Mouse (Mus musculus) heart, embryonic 16.5 days (tissue): ENCODE results near the gene Tmem129. TPM values are rescaled to one million over a fixed set of nuclear protein-coding genes. Genes with fewer than 3 reads are reported as not detected.

Experiments used
- ATAC-seq: fragments of 200-750 bp; cut with Nextera tagmentation; replicated peaks from 2 replicates; pipeline ENCODE4 v1.8.0; 2017; ENCODE audit warnings: moderate number of reproducible peaks; ENCODE audit not compliant: insufficient read depth, low FRiP score; ENCODE audit errors: extremely low read depth
- H3K27ac ChIP-seq: fragments of 300-500 bp; sonication (generic); 2 replicates; pipeline ENCODE4 v1.5.1; 2014; ENCODE audit warnings: mild to moderate bottlenecking, low read length, control low read depth, moderate library complexity
- H3K27me3 ChIP-seq: fragments of 300-500 bp; sonication (generic); 2 replicates; pipeline ENCODE4 v1.6.1; 2014; ENCODE audit warnings: low read length, mixed read lengths; ENCODE audit not compliant: control insufficient read depth, insufficient read depth
- H3K36me3 ChIP-seq: fragments of 300-500 bp; sonication (generic); 2 replicates; pipeline ENCODE4 v1.6.1; 2014; ENCODE audit not compliant: control insufficient read depth, insufficient read depth
- H3K4me1 ChIP-seq: fragments of 300-500 bp; sonication (generic); 2 replicates; pipeline ENCODE4 v1.6.1; 2014; ENCODE audit warnings: low read length, mixed read lengths; ENCODE audit not compliant: control insufficient read depth, insufficient read depth
- H3K4me2 ChIP-seq: fragments of 300-500 bp; sonication (generic); 2 replicates; pipeline ENCODE4 v1.6.1; 2014; ENCODE audit warnings: low read depth, mild to moderate bottlenecking, control low read depth, low read length
- H3K4me3 ChIP-seq: fragments of 300-500 bp; sonication (generic); 2 replicates; pipeline ENCODE4 v1.5.1; 2014; ENCODE audit warnings: mild to moderate bottlenecking, control low read depth, low read length
- H3K9ac ChIP-seq: fragments of 300-500 bp; sonication (generic); 2 replicates; pipeline ENCODE4 v1.6.1; 2014; ENCODE audit warnings: low read length, control low read depth
- H3K9me3 ChIP-seq: fragments of 300-500 bp; sonication (generic); replicated peaks from 2 replicates; pipeline ENCODE4 v1.6.1; 2016; ENCODE audit warnings: low read length; ENCODE audit not compliant: control insufficient read depth
- WGBS: fragments of 180-500 bp; shearing (Covaris S2); extraction: QIAGEN DNeasy Blood & Tissue Kit; methylation state at CpG from one replicate; pipeline ENCODE4 v1.1.7; 2014; 5-methylcytosine and 5-hydroxymethylcytosine counted together
- polyA plus RNA-seq: library from polyadenylated mRNA; unstranded; fragments of >200 nt; fragmentation: Nextera tagmentation; extraction: Ambion mirVana; gene quantifications from 2 replicates; pipeline ENCODE4 v1.2.1, GENCODE M21; 2015

The Tmem129 gene
- polyA plus RNA-seq, 1 experiment from 2014 or later, result 37.4 TPM

DNA sequence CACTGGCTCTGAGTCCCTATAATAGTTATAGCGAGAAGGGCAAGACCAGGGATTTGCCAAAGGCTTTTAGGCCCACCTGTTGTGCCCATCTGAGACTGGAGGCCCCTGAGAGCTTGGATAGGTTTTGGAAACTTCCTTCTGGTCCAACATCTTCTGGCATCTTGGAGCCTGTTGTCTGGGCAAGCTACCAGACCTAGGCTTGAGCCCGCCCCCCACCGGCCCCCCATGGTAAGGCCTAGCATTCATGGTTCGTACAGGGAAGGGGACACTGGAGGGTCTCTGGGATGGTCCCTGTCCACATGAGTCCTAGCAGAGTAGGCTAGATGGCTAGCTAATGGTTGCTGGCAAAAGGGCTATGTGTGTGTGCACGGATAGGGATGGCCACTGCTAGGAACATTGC is 40.5 kb upstream of the Tmem129 start:
- WGBS, result 94% methylated on average over 5 of the region's 5 CpGs
- no peaks in the 10 kb centered on the region for H3K36me3 ChIP-seq
- H3K4me2 ChIP-seq, result no peak overlapping the region
- ATAC-seq, result no peak
- H3K9me3 ChIP-seq, result no peaks in the 10 kb centered on the region
- no peak overlapping the region for H3K27ac ChIP-seq
- H3K27me3 ChIP-seq, result peaks cover 21% of the 10 kb centered on the region
- peaks cover 16% of the 10 kb centered on the region for H3K4me1 ChIP-seq
- H3K9ac ChIP-seq, result no peak overlapping the region
- no peak overlapping the region for H3K4me3 ChIP-seq

DNA sequence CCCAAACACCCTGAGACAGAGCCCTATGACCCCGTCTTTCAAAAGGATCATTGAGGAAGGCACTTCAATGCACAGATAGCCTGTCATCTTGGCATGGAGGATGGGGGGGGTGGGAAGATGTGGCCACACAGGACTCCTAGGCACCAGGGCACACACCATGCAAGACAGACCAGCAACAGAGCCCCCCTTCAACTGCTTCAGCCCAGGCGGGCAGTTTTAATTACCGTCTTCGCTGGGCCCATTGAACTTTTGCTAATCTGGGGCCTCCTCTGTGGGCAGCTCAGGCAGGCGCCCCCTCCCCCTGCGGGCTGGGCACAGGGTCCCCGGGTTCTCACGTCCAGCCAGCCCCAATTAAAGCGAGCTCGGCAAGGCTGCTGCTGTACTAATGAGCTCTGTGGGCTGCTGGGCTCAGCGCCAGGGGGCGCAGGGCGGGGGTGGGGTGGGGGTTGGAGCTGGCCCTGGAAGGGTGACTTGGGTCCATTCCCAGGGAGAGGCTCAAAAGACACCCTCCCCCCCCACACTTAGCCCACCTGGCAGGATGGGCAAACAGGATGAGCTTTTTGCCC is 39.8 kb upstream of the Tmem129 start:
- Histone ChIP-seq H3K27me3 (peaks cover 21% of the 10 kb centered on the region), H3K4me3 (no peak overlapping the region), H3K4me2 (no peak overlapping the region), H3K4me1 (peaks cover 16% of the 10 kb centered on the region), H3K9me3 (no peaks in the 10 kb centered on the region), H3K9ac (no peak overlapping the region), H3K27ac (no peak overlapping the region), H3K36me3 (no peaks in the 10 kb centered on the region)
- ATAC-seq, result no peak
- 39% methylated on average over 13 of the region's 13 CpGs for WGBS

DNA sequence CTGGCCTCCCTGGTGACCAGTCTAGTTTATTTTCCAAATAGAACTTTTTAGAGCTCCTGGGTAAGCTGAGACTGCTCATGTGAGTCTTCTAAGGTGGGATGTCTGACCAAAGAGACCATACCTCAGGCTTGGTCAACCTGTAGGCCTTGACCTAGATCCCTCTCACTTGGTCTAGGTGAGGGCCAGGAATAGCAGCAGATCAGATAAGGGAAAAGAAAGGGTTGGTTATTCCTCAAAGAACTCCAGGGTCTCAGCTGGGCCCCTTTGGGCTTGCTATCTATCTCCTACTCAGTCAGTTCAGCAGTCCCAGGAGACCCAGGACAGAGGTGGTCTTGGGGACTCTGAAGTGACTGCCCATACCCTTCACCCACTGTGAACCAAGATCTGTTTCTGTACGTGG is 39.3 kb upstream of the Tmem129 start:
- 64% methylated on average over 1 of the region's 1 CpGs for WGBS
- Histone ChIP-seq H3K9me3 (no peaks in the 10 kb centered on the region), H3K4me3 (no peak overlapping the region), H3K4me1 (peaks cover 20% of the 10 kb centered on the region), H3K27ac (no peak overlapping the region), H3K9ac (no peak overlapping the region), H3K36me3 (no peaks in the 10 kb centered on the region), H3K27me3 (peaks cover 21% of the 10 kb centered on the region), H3K4me2 (no peak overlapping the region)
- no peak for ATAC-seq

DNA sequence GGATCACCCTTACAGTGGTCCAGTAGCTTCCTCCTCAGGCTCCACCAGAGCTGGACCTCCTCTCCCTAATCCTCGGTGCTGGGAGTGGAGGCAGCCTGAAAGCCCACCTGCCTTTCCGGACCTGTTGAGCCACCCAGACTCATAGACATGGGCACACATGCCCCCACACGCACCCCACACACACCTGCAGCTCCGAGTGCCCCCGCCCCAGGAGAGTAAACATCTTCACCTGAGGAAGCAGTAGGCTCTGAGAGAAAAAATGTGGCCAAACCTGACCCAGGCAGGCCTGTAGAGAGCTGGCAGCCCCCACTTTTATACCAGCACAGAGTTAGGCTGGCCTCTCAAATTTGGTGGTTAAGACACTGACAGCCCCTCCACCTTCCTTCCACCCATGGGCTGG is 38.2 kb upstream of the Tmem129 start:
- no peaks in the 10 kb centered on the region for H3K9me3 ChIP-seq
- H3K9ac ChIP-seq, result no peak overlapping the region
- no peak overlapping the region for H3K4me2 ChIP-seq
- WGBS, result 82% methylated on average over 5 of the region's 5 CpGs
- H3K36me3 ChIP-seq, result no peaks in the 10 kb centered on the region
- no peak for ATAC-seq
- H3K4me1 ChIP-seq, result peaks cover 24% of the 10 kb centered on the region
- peaks cover 21% of the 10 kb centered on the region for H3K27me3 ChIP-seq
- no peak overlapping the region for H3K4me3 ChIP-seq
- no peak overlapping the region for H3K27ac ChIP-seq

DNA sequence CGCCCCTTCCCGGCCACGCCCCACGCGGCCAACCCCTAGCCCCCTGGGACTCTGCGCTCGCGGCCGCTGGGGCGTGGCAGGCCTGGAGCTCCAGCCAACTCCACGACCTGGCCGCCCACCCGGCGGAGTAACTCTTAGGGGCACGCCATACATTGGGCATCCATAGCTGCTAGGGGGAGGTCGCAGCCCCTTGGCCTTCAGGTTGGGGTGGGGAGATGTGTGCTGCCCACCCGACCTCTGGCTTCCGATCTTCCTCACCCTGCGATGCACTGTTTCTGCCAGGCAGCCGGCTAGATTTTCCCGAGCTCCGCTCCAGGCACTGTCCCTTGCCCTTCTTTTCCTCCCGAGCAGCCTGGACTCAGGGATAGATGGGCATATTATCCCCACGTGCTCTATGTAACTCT is 37.5 kb upstream of the Tmem129 start:
- H3K27ac ChIP-seq, result peak overlapping the region; percentile 20; the same call in 1 of the 2 replicates
- ATAC-seq, result peak; percentile 45; the same call in 1 of the 2 replicates
- H3K4me2 ChIP-seq, result peak overlapping the region; percentile 97
- H3K36me3 ChIP-seq, result no peaks in the 10 kb centered on the region
- peak overlapping the region; percentile 83 for H3K9ac ChIP-seq
- WGBS, result 7% methylated on average over 24 of the region's 24 CpGs
- H3K9me3 ChIP-seq, result no peaks in the 10 kb centered on the region
- H3K4me1 ChIP-seq, result peaks cover 24% of the 10 kb centered on the region
- H3K27me3 ChIP-seq, result peaks cover 21% of the 10 kb centered on the region
- H3K4me3 ChIP-seq, result peak overlapping the region; percentile 62

DNA sequence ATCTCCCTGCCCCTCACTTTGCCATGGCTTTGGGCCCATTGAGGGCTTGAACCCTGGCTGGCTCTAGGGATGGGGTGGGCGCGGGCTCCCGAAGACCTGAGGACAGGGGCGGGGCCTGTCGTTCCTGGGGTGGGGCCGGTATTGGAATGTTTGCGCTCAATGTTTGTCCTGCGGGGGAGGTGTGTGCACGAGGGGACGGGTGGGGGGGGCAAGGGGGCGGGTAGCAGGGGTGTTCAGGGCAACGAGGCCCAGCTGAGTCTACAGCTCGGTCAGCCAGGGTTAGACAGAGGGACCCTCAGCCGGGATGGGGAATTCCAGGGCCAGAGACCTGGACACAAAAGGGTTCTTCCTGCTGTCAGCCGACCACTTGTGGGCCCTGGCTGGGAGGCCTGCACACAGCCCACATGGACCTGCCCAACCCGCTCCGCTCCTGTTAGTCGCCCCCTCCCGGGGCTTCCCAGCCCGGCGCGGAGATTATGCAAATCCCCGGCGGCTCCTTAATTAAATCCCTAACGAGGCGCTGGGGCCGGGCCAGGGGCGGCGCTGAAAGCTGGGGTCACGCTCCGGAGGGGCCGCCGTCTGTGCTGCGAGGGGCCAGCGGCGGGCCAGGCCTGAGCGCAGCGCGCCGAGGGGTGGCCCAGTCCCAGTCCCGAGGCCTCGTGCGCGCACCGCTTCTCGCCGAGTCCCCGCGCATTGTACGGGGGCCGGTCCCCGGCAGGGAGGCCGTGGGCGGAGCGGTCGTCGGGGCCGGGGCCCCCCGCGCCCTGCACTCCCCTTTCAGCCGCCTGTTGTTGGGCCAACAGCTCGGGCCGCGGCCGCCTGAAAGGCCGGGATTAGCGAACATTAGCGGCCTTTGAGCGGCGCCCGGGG is 36.9 kb upstream of the Tmem129 start:
- peak; percentile 29 for ATAC-seq
- H3K27ac ChIP-seq, result peak overlapping the region; percentile 34; the same call in 1 of the 2 replicates
- H3K27me3 ChIP-seq, result peaks cover 21% of the 10 kb centered on the region
- H3K4me2 ChIP-seq, result peak overlapping the region; percentile 97
- H3K4me3 ChIP-seq, result peak overlapping the region; percentile 62
- peak overlapping the region; percentile 83 for H3K9ac ChIP-seq
- WGBS, result 6% methylated on average over 64 of the region's 71 CpGs
- no peaks in the 10 kb centered on the region for H3K36me3 ChIP-seq
- peaks cover 21% of the 10 kb centered on the region for H3K4me1 ChIP-seq
- H3K9me3 ChIP-seq, result no peaks in the 10 kb centered on the region

DNA sequence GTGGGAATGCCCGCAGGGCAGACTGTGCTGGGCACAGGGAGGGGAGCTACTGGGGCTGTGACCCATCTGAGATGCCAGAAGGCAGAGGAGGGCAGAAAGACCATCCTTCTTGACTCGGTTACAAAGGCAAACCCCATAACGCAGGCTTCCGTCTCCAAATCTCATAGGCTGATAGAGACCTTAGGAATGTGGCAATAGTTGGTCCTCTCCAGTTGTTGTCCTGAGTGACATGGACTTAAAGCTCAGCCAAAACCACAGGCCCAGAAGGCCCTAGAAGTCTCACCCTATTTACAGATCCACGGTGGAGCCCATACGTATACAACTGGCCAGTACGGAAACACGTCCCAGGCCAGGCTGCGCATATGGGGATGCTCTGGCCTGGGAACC is 36.2 kb upstream of the Tmem129 start:
- Histone ChIP-seq H3K9ac (no peak overlapping the region), H3K9me3 (no peaks in the 10 kb centered on the region), H3K27ac (no peak overlapping the region), H3K4me2 (no peak overlapping the region), H3K36me3 (no peaks in the 10 kb centered on the region), H3K27me3 (peaks cover 21% of the 10 kb centered on the region), H3K4me1 (peaks cover 17% of the 10 kb centered on the region), H3K4me3 (no peak overlapping the region)
- WGBS, result 76% methylated on average over 9 of the region's 9 CpGs
- no peak for ATAC-seq

DNA sequence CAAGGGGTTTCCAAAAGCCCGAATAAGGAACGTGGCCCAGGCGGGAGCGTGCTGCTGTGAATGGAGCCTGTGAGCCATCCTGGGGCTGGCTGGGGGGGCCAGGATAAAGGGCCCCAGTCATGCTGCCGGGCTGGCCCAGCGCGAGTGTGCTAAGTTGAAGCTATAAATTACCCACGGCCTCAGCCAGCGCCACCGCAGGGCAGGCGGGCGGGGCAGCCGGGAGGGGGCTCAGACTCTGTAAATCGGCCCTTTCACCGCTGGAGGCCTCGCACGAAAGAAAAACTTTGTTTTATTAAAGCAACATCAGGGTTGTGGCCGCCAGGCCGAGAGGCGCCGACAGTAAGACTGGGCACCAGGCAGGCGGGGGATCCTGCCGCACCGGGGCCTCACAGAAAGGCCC is 34.2 kb upstream of the Tmem129 start:
- Histone ChIP-seq H3K27ac (no peak overlapping the region), H3K9me3 (no peaks in the 10 kb centered on the region), H3K9ac (peak overlapping the region; percentile 41), H3K36me3 (no peaks in the 10 kb centered on the region), H3K4me2 (peak overlapping the region; percentile 41), H3K27me3 (peaks cover 21% of the 10 kb centered on the region), H3K4me3 (no peak overlapping the region), H3K4me1 (peaks cover 15% of the 10 kb centered on the region)
- 10% methylated on average over 24 of the region's 24 CpGs for WGBS
- peak; percentile 31; the same call in 1 of the 2 replicates for ATAC-seq
